Mouse (Mus musculus) cerebellum, adult 11 months (tissue): ENCODE measurements around the gene A630089N07Rik.

Experiments
- DNase-seq: peaks from one replicate; pipeline ENCODE4 v3.0.0; 2022

The A630089N07Rik gene

DNA sequence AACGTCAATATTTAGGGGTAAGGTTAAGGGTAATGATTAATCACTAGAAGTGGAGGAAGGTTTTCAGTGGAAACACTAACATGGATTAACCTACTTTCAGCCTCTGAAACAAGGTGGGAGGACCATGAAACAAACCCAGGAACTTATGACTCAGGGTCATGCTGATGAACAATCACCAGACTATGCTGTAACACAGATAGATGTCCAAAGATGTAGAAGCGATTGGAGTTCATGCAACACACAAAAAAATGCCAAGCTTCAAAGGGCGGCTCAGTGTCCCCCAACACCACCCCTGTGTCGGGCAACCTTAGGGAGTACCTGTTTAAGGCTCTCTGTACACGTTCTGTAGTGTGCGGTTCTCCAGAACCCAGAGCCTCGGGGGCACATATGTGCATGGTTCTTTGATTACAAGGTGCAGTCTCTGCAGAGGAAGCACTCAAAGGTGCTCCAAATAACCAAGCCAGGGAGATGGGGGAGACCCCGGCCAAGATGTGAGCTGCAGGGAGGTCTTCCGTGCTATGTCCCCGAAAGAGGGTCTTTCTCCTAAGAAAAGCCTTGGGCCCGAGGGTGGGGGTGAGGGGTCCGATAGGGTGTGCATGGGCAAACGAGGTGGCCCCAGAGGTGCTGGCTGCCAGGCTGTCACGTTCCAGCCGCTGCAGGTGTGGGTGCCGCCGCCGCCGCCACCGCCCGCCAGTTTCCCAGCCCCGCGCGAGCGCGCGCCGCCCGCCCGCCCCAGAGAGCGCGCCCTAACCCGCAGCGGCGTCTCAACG is 120.7 kb downstream of the A630089N07Rik start:
- no peak for DNase-seq

DNA sequence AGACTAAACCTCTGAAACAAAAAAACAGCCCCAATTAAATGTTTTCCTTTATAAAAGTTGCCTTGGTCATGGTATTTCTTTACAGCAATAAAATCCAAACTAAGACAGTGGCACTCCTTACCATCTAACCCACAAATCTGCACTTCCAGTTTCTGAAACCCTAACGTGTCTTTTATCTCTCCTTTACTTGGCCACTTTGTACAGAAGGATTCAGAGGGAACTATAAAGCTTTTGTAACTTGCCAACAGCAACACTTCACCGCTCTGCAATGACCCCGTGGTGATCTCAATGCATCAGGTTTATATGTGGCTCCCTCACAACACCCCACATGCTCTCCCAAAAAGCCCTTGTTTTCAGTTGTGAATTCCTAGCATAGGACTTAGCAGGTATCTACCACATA is 121.9 kb downstream of the A630089N07Rik start:
- no peak for DNase-seq

DNA sequence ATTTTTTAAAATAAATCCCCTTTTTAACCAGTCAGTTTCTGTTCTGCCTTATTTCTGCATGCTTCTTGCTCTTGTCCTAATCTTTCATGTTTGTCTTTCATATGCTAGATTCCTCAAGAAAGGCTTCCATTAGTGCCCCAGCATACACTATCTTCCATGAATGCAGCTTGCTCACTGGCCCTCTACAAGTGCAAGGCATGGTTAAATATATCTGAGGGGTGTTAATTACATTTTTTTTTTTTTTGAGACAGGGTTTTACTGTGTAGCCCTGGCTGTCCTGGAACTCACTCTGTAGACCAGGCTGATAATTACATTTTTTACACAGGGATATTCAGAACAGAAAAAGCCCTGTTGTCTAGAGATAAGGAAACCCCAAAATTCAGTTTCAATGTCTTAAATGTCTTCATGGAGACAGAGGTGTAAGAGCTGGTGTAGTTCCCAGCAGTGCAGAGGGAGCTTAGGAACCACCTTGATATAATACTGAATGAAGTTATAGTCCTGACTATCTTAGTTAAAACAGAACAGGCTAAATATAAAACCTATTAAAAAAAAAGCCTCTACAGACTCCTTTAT is 123.8 kb downstream of the A630089N07Rik start:
- no peak for DNase-seq

DNA sequence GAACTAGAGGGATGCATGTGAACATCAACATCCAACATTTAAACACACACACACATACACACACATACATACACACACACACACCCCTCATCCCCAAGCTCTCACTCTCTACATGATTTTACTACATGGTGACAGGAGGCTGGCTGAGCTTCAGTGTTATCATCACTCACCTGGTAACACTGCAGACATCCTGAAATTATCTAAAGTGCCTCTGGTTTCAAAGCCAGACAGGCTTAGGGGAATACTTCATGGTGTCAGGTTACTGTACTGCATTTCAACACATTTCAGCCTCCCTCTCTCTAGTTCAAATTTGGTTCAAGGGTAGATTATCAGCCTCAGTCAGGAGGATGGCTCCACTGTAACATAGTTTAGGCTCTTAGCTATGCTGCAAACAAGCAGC is 124.6 kb downstream of the A630089N07Rik start:
- DNase-seq, result no peak

DNA sequence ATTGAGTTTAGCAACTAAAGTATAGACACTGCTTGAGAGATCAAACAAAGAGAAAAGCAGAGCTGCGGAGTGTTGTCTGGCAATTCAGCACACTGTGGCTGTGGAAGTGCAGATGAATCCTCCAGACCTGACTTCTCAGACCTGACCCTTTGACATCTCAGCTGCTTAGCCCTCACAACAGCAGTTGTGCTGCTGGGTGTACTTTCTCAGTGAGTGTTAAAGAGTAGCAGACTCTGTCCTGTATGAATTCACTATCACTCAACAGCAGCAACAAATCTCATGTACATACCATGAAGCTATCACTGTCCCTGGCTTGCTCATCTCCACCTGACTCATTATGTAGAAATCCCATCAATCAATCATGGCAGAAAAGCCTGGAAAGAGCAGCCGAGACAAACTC is 126.2 kb downstream of the A630089N07Rik start:
- DNase-seq, result no peak

DNA sequence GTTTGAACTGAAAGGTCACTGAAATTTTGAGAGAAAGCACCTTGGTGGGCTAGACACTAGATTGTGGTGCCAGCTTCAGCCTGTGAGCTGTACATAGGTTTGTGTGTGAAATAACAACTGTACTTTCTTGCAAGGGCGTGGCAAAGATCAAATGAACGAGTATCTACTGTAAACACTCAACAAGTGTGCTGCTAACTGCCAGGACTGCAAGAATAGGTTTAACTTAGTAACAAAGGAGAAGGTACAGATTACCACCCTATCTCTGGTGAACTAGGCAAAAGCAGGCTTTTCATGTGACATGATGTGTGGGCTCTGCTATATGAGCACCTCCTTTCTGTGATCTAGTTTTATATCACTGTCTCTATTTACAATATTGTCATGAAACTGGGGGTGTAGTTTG is 128.9 kb downstream of the A630089N07Rik start:
- no peak for DNase-seq

DNA sequence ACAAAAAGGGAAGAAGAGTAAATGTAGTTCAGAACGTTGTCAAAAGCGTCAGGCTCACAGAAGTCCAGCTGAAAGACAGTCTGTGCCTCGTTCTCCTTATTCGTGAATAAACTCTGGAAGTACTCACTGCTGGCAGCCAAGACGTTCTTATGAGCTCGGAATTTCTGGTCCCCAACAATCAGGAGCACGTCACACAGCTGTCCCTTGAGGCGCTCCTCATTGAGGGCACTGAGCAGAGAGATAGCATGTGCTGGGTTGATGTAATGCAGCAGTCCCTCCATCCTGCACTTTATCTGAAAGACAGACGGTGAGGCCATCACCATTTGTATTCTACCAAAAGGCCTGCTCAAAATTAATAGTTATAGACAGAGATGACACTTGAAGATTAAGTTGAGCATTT is 129.4 kb downstream of the A630089N07Rik start:
- no peak for DNase-seq

DNA sequence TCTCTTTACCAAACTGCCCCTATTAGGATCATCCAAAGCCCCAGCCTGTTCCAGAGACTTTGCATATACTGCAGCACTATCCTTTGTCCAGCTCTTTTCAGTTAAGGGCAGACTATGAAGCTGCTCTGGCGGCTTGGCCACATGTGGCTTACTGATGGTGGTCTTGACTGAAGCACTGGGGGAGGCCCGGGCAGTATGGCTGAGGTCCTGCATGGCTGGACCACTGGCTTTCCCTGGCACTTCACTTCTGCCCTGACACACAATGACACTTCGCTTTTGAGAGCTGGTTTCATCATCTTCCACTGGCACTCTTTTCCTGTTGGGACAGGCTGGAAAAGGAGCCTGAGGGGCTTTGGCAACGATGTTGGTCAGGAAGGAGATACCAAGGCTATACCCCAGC is 129.9 kb downstream of the A630089N07Rik start:
- DNase-seq, result no peak
